Mouse (Mus musculus) MEL (cell line): ENCODE data around the gene 2210017I01Rik. TPM values are rescaled to one million over a fixed set of nuclear protein-coding genes. Genes with fewer than 3 reads are reported as not detected.

Experiments
- DNase-seq: peaks from one replicate; pipeline ENCODE4 v3.0.0; 2011; ENCODE audit warnings: low read depth, low spot score
- H3K27ac ChIP-seq: 2 replicates; pipeline ENCODE4 v1.5.1; 2012; ENCODE audit warnings: low read depth, mild to moderate bottlenecking, control low read depth, low read length, moderate library complexity; ENCODE audit not compliant: control insufficient read depth
- H3K27me3 ChIP-seq, 2 experiments: fragments of 150-350 bp in 1 of 2; sonication (generic) in 1 of 2; 2 replicates each; pipeline ENCODE4 v1.6.1; 2012; ENCODE audit warnings: low read length in 2 of 2, mild to moderate bottlenecking in 2 of 2, improper control_type of control experiment in 1 of 2, moderate library complexity in 1 of 2; ENCODE audit not compliant: insufficient read depth in 2 of 2, control insufficient read depth in 1 of 2
- H3K36me3 ChIP-seq, 2 experiments: 2 replicates each; pipeline ENCODE4 v1.6.1; 2012 to 2014; ENCODE audit warnings: low read length in 2 of 2, improper control_type of control experiment in 1 of 2, inconsistent platforms in 1 of 2, mild to moderate bottlenecking in 1 of 2; ENCODE audit not compliant: insufficient read depth in 2 of 2, control insufficient read depth in 1 of 2
- H3K4me1 ChIP-seq, 2 experiments: fragments of 150-350 bp in 1 of 2; sonication (generic) in 1 of 2; 2 replicates each; pipeline ENCODE4 v1.6.1; 2012; ENCODE audit warnings: low read length in 2 of 2, improper control_type of control experiment in 1 of 2, mild to moderate bottlenecking in 1 of 2; ENCODE audit not compliant: insufficient read depth in 2 of 2, control insufficient read depth in 1 of 2
- H3K4me3 ChIP-seq, 2 experiments: fragments of 150-350 bp in 1 of 2; sonication (generic) in 1 of 2; 2 replicates each; pipeline ENCODE4 v1.5.1; 2012; ENCODE audit warnings: low read depth in 2 of 2, low read length in 2 of 2, mild to moderate bottlenecking in 2 of 2, moderate library complexity in 2 of 2, control low read depth in 1 of 2, improper control_type of control experiment in 1 of 2; ENCODE audit not compliant: control insufficient read depth in 1 of 2, insufficient read depth in 1 of 2
- H3K79me2 ChIP-seq: 2 replicates; pipeline ENCODE4 v1.6.1; 2012; ENCODE audit warnings: mild to moderate bottlenecking, low read length, moderate library complexity; ENCODE audit not compliant: control insufficient read depth, poor library complexity, insufficient read depth
- H3K9ac ChIP-seq: 2 replicates; pipeline ENCODE4 v1.6.1; 2012; ENCODE audit warnings: low read depth, mild to moderate bottlenecking, control low read depth, low read length, moderate library complexity; ENCODE audit not compliant: control insufficient read depth, poor library complexity, severe bottlenecking
- H3K9me3 ChIP-seq: fragments of 150-350 bp; sonication (generic); replicated peaks from 2 replicates; pipeline ENCODE4 v1.6.1; 2012; ENCODE audit warnings: mild to moderate bottlenecking, low read length, improper control_type of control experiment, moderate library complexity; ENCODE audit not compliant: insufficient read depth
- CTCF ChIP-seq, 3 experiments: IDR thresholded peaks in 2 of 3; conservative IDR thresholded peaks in 1 of 3; 2 replicates each; pipeline ENCODE4 v1.5.1; 2011 to 2012; ENCODE audit warnings: low read length in 3 of 3, low read depth in 2 of 3, mild to moderate bottlenecking in 2 of 3, improper control_type of control experiment in 1 of 3, inconsistent platforms in 1 of 3, mixed read lengths in 1 of 3, moderate library complexity in 1 of 3; ENCODE audit not compliant: control insufficient read depth in 1 of 3, insufficient read depth in 1 of 3, poor library complexity in 1 of 3, severe bottlenecking in 1 of 3
- GABPA ChIP-seq: IDR thresholded peaks from 2 replicates; pipeline ENCODE4 v1.6.1; 2012; ENCODE audit warnings: low read depth, mild to moderate bottlenecking, inconsistent platforms, low read length, improper control_type of control experiment, moderate library complexity
- JUND ChIP-seq: IDR thresholded peaks from 2 replicates; pipeline ENCODE4 v1.6.1; 2011; ENCODE audit warnings: low read depth, mild to moderate bottlenecking, improper control_type of control experiment, low read length
- MAFK ChIP-seq: IDR thresholded peaks from 2 replicates; pipeline ENCODE4 v1.6.1; 2011; ENCODE audit warnings: low read depth, mild to moderate bottlenecking, low read length, improper control_type of control experiment, borderline replicate concordance
- MEF2A ChIP-seq: IDR thresholded peaks from 2 replicates; pipeline ENCODE4 v1.6.1; 2014; ENCODE audit warnings: low read depth, mild to moderate bottlenecking, inconsistent platforms, low read length, improper control_type of control experiment; ENCODE audit not compliant: poor library complexity, insufficient replicate concordance, severe bottlenecking; ENCODE audit errors: extremely low read depth
- MXI1 ChIP-seq: IDR thresholded peaks from 2 replicates; pipeline ENCODE4 v1.6.1; 2011; ENCODE audit warnings: mild to moderate bottlenecking, low read depth, low read length, improper control_type of control experiment
- MYB ChIP-seq: IDR thresholded peaks from 2 replicates; pipeline ENCODE4 v1.6.1; 2011; ENCODE audit warnings: mild to moderate bottlenecking, low read depth, low read length, improper control_type of control experiment
- MYC ChIP-seq: IDR thresholded peaks from 2 replicates; pipeline ENCODE4 v1.6.1; 2011; ENCODE audit warnings: low read depth, mild to moderate bottlenecking, low read length, improper control_type of control experiment, moderate library complexity
- POLR2AphosphoS5 ChIP-seq: IDR thresholded peaks from 2 replicates; pipeline ENCODE4 v1.6.1; 2012; ENCODE audit warnings: low read depth, borderline replicate concordance, mild to moderate bottlenecking, inconsistent platforms, low read length, moderate library complexity, mixed read lengths
- RAD21 ChIP-seq: IDR thresholded peaks from 2 replicates; pipeline ENCODE4 v1.6.1; 2011; ENCODE audit warnings: mild to moderate bottlenecking, low read depth, low read length, improper control_type of control experiment
- RCOR1 ChIP-seq: IDR thresholded peaks from 2 replicates; pipeline ENCODE4 v1.6.1; 2012; ENCODE audit warnings: low read depth, mild to moderate bottlenecking, inconsistent platforms, low read length, improper control_type of control experiment
- SIN3A ChIP-seq: IDR thresholded peaks from 2 replicates; pipeline ENCODE4 v1.6.1; 2012; ENCODE audit warnings: low read length, improper control_type of control experiment, inconsistent platforms
- TAL1 ChIP-seq: IDR thresholded peaks from 2 replicates; pipeline ENCODE4 v1.6.1; 2012; ENCODE audit warnings: mild to moderate bottlenecking, inconsistent platforms, low read length, moderate library complexity, mixed read lengths
- TBP ChIP-seq: IDR thresholded peaks from 2 replicates; pipeline ENCODE4 v1.8.0; 2011; ENCODE audit warnings: low read depth, low read length, improper control_type of control experiment
- USF1 ChIP-seq: IDR thresholded peaks from 2 replicates; pipeline ENCODE4 v1.6.1; 2014; ENCODE audit warnings: low read depth, mild to moderate bottlenecking, inconsistent platforms, low read length, improper control_type of control experiment, moderate library complexity
- polyA plus RNA-seq, 2 experiments: library from polyadenylated mRNA; stranded (reverse) in 1 of 2; unstranded in 1 of 2; fragments of >175 nt in 1 of 2; fragments of >200 nt in 1 of 2; gene quantifications; 2 replicates each; pipeline versions ENCODE4 v1.2.1 to v1.2.4; 2012; ENCODE audit warnings: low replicate concordance in 2 of 2, low read depth in 1 of 2; ENCODE audit not compliant: insufficient read length in 2 of 2, insufficient read depth in 1 of 2, missing spikeins in 1 of 2
- total RNA-seq: library from RNA; depleted of rRNA; stranded (reverse); fragments of 300-350 nt; gene quantifications from 2 replicates; pipeline ENCODE4 v1.2.3, GENCODE M21; 2012

2210017I01Rik gene
- total and polyA plus RNA-seq, 3 experiments, result not detected

DNA sequence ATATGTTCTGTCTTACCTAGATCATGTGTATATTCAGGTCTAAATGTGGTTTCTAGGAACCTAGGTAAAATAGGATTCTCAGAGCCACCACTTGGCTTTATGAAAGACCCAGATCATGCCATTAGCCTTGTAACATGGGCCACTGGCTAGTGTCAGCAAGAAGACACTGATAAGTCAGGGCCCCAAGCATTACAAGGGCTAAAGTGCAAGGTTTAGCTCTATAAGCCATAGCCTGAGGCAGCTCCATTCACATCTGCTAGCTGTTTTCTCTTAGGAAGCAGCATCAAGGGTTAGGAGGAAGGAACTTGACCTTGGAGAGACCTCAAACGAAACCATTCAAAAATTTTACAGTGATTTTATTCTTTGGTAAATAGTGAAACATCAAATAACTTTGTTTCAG lies 22.2 kb downstream of the 2210017I01Rik start:
- Histone ChIP-seq H3K27me3 (no peaks in the 10 kb centered on the region), H3K36me3 (no peaks in the 10 kb centered on the region), H3K4me3 (no peak overlapping the region), H3K79me2 (no peaks in the 10 kb centered on the region), H3K9ac (no peak overlapping the region), H3K4me1 (no peaks in the 10 kb centered on the region), H3K9me3 (no peaks in the 10 kb centered on the region), H3K27ac (no peak overlapping the region)
- no peak for DNase-seq
- no peak for TF ChIP-seq RCOR1

GRCm38 (mm10) chr3:92583164-92583826 lies 24.0 kb downstream of the 2210017I01Rik start:
- no peak for DNase-seq
- no peaks in the 10 kb centered on the region for H3K79me2 ChIP-seq
- H3K9me3 ChIP-seq, result no peaks in the 10 kb centered on the region
- no peak for TF ChIP-seq RCOR1
- TF ChIP-seq MXI1, result no peak
- no peak for TF ChIP-seq MAFK
- no peak for TF ChIP-seq JUND
- TF ChIP-seq RAD21, result no peak
- no peak for TF ChIP-seq POLR2AphosphoS5
- TF ChIP-seq TBP, result no peak
- no peak for TF ChIP-seq MEF2A
- no peak for TF ChIP-seq MYC
- TF ChIP-seq SIN3A, result no peak
- TF ChIP-seq GABPA, result no peak
- no peak overlapping the region for H3K9ac ChIP-seq
- no peaks in the 10 kb centered on the region for H3K36me3 ChIP-seq
- H3K4me3 ChIP-seq, result no peak overlapping the region
- no peaks in the 10 kb centered on the region for H3K4me1 ChIP-seq
- no peaks in the 10 kb centered on the region for H3K27me3 ChIP-seq
- H3K27ac ChIP-seq, result no peak overlapping the region

GRCm38 (mm10) chr3:92579508-92579907 lies 27.8 kb downstream of the 2210017I01Rik start:
- no peaks in the 10 kb centered on the region for H3K79me2 ChIP-seq
- no peak for TF ChIP-seq TAL1
- TF ChIP-seq MYB, result no peak
- no peak for TF ChIP-seq USF1
- no peak for TF ChIP-seq RCOR1
- TF ChIP-seq CTCF (IDR thresholded peaks at IDR 0.05 in 2 of 3, conservative IDR thresholded peaks at IDR 0.05 in 1 of 3; ENCODE audit: control insufficient read depth in 1 of 3, insufficient read depth in 1 of 3, low read depth in 2 of 3, low read length in 3 of 3, poor library complexity in 1 of 3, severe bottlenecking in 1 of 3), result no peak
- H3K36me3 ChIP-seq, result no peaks in the 10 kb centered on the region
- H3K9ac ChIP-seq, result no peak overlapping the region
- no peaks in the 10 kb centered on the region for H3K27me3 ChIP-seq
- DNase-seq, result no peak
- H3K9me3 ChIP-seq, result no peaks in the 10 kb centered on the region
- no peaks in the 10 kb centered on the region for H3K4me1 ChIP-seq
- H3K4me3 ChIP-seq, result no peak overlapping the region
- no peak overlapping the region for H3K27ac ChIP-seq
